Mouse (Mus musculus) liver, postnatal 0 days (tissue): ENCODE measurements at regions not wholly inside any gene's neighbourhood (a gene's known extent, or its start where the extent isn't known, plus 50 kb on each side); places are given as distances from the start of the nearest gene placed in this dataset.

Experiments used
- ATAC-seq: fragments of 200-750 bp; cut with Nextera tagmentation; 2 replicates; pipeline ENCODE4 v1.8.0; 2017; ENCODE audit warnings: mild to moderate bottlenecking, moderate library complexity
- DNase-seq: peaks from one replicate; pipeline ENCODE4 v3.0.0-alpha.2; 2016
- H3K27ac ChIP-seq: fragments of 300-500 bp; sonication (generic); 2 replicates; pipeline ENCODE4 v1.5.1; 2014; ENCODE audit warnings: antibody characterized with exemption, moderate library complexity, mild to moderate bottlenecking, low read depth
- H3K27me3 ChIP-seq: fragments of 300-500 bp; sonication (generic); 2 replicates; pipeline ENCODE4 v1.6.1; 2014; ENCODE audit warnings: low read length, control low read depth, mixed read lengths; ENCODE audit not compliant: insufficient read depth
- H3K36me3 ChIP-seq: fragments of 300-500 bp; sonication (generic); replicated peaks from 2 replicates; pipeline ENCODE4 v1.6.1; 2014; ENCODE audit warnings: mild to moderate bottlenecking, control low read depth, low read length, moderate library complexity, mixed read lengths; ENCODE audit not compliant: insufficient read depth
- H3K4me1 ChIP-seq: fragments of 300-500 bp; sonication (generic); 2 replicates; pipeline ENCODE4 v1.6.1; 2014; ENCODE audit warnings: antibody characterized with exemption, mild to moderate bottlenecking, control low read depth; ENCODE audit not compliant: insufficient read depth
- H3K4me2 ChIP-seq: fragments of 300-500 bp; sonication (generic); 2 replicates; pipeline ENCODE4 v1.6.1; 2014; ENCODE audit warnings: low read depth, mild to moderate bottlenecking, low read length, moderate library complexity, mixed read lengths
- H3K4me3 ChIP-seq: fragments of 300-500 bp; sonication (generic); 2 replicates; pipeline ENCODE4 v1.5.1; 2014; ENCODE audit warnings: low read depth, low read length
- H3K9ac ChIP-seq: fragments of 300-500 bp; sonication (generic); replicated peaks from 2 replicates; pipeline ENCODE4 v1.6.1; 2014; ENCODE audit warnings: mild to moderate bottlenecking, moderate library complexity
- H3K9me3 ChIP-seq: fragments of 300-500 bp; sonication (generic); 2 replicates; pipeline ENCODE4 v1.6.1; 2016; ENCODE audit warnings: mild to moderate bottlenecking, control low read depth, low read length, mixed read lengths
- CTCF ChIP-seq: sonication (generic); IDR thresholded peaks from 2 replicates; pipeline ENCODE4 v1.5.1; 2016; ENCODE audit warnings: antibody characterized with exemption, low read depth
- EP300 ChIP-seq: IDR thresholded peaks from 2 replicates; pipeline ENCODE4 v1.6.1; 2016; ENCODE audit warnings: antibody characterized with exemption, low read depth, mild to moderate bottlenecking
- WGBS: fragments of 180-500 bp; shearing (Covaris S2); extraction: QIAGEN DNeasy Blood & Tissue Kit; methylation state at CpG from one replicate; pipeline ENCODE4 v1.1.7; 2014; ENCODE audit not compliant: insufficient replicate concordance; 5-methylcytosine and 5-hydroxymethylcytosine counted together

- no peak overlapping the region for H3K27ac ChIP-seq
- 31% methylated on average over 17 of the region's 17 CpGs for WGBS
- H3K9me3 ChIP-seq, result no peaks in the 10 kb centered on the region
- no peak overlapping the region for H3K9ac ChIP-seq
- TF ChIP-seq CTCF (no peak), EP300 (no peak)
- peaks cover 13% of the 10 kb centered on the region for H3K4me1 ChIP-seq
- ATAC-seq, result peak; percentile 77
- peak; percentile 26 for DNase-seq
- H3K27me3 ChIP-seq, result no peaks in the 10 kb centered on the region
- no peaks in the 10 kb centered on the region for H3K36me3 ChIP-seq
- H3K4me3 ChIP-seq, result no peak overlapping the region
- peak overlapping the region; percentile 22; the same call in 1 of the 2 replicates for H3K4me2 ChIP-seq
These were observed 87.8 kb upstream of the Npas2 start for GRCm38 (mm10) chr1:39105546-39106371.

GRCm38 (mm10) chr1:39106372-39106643, 87.2 kb upstream of the Npas2 start:
- no peaks in the 10 kb centered on the region for H3K9me3 ChIP-seq
- no peak overlapping the region for H3K4me2 ChIP-seq
- DNase-seq (no peak), ATAC-seq (no peak)
- H3K4me3 ChIP-seq, result no peak overlapping the region
- no peak overlapping the region for H3K27ac ChIP-seq
- H3K27me3 ChIP-seq, result no peaks in the 10 kb centered on the region
- 88% methylated on average over 4 of the region's 4 CpGs for WGBS
- H3K36me3 ChIP-seq, result no peaks in the 10 kb centered on the region
- TF ChIP-seq CTCF (no peak), EP300 (no peak)
- H3K9ac ChIP-seq, result no peak overlapping the region
- peaks cover 13% of the 10 kb centered on the region for H3K4me1 ChIP-seq

GRCm38 (mm10) chr1:39106650-39107049, 86.9 kb upstream of the Npas2 start:
- Histone ChIP-seq H3K4me1 (peaks cover 13% of the 10 kb centered on the region), H3K27ac (no peak overlapping the region), H3K4me3 (no peak overlapping the region), H3K36me3 (no peaks in the 10 kb centered on the region), H3K4me2 (no peak overlapping the region), H3K9me3 (no peaks in the 10 kb centered on the region), H3K9ac (no peak overlapping the region), H3K27me3 (no peaks in the 10 kb centered on the region)
- no peak for TF ChIP-seq EP300
- no peak for TF ChIP-seq CTCF
- ATAC-seq, result no peak
- WGBS, result 73% methylated on average over 6 of the region's 6 CpGs
- DNase-seq, result no peak

- 78% methylated on average over 6 of the region's 6 CpGs for WGBS
- ATAC-seq, result no peak
- no peak overlapping the region for H3K27ac ChIP-seq
These were observed 77.2 kb upstream of the Npas2 start for GRCm38 (mm10) chr1:39116319-39116718.

GRCm38 (mm10) chr1:39122316-39123015, 71.1 kb upstream of the Npas2 start:
- Histone ChIP-seq H3K4me3 (no peak overlapping the region), H3K4me1 (no peaks in the 10 kb centered on the region), H3K9me3 (no peaks in the 10 kb centered on the region), H3K36me3 (no peaks in the 10 kb centered on the region), H3K27me3 (no peaks in the 10 kb centered on the region), H3K9ac (no peak overlapping the region), H3K27ac (no peak overlapping the region), H3K4me2 (no peak overlapping the region)
- TF ChIP-seq CTCF, result no peak
- no peak for TF ChIP-seq EP300
- no peak for ATAC-seq
- 52% methylated on average over 8 of the region's 8 CpGs for WGBS
- DNase-seq, result no peak

More at GRCm38 (mm10) chr1:39116319-39116718, 77.2 kb upstream of the Npas2 start:
- H3K36me3 ChIP-seq, result no peaks in the 10 kb centered on the region
- TF ChIP-seq CTCF (no peak), EP300 (no peak)
- H3K9me3 ChIP-seq, result no peaks in the 10 kb centered on the region
- no peaks in the 10 kb centered on the region for H3K4me1 ChIP-seq
- no peak for DNase-seq
- no peak overlapping the region for H3K9ac ChIP-seq
- H3K4me3 ChIP-seq, result no peak overlapping the region
- no peaks in the 10 kb centered on the region for H3K27me3 ChIP-seq
- H3K4me2 ChIP-seq, result no peak overlapping the region

- Histone ChIP-seq H3K4me2 (no peak overlapping the region), H3K9me3 (no peaks in the 10 kb centered on the region), H3K9ac (no peak overlapping the region), H3K4me3 (no peak overlapping the region), H3K36me3 (no peaks in the 10 kb centered on the region), H3K4me1 (no peaks in the 10 kb centered on the region), H3K27me3 (no peaks in the 10 kb centered on the region), H3K27ac (no peak overlapping the region)
- TF ChIP-seq CTCF (no peak), EP300 (no peak)
- DNase-seq (no peak), ATAC-seq (no peak)
- 33% methylated on average over 10 of the region's 10 CpGs for WGBS
These were observed 70.3 kb upstream of the Npas2 start for GRCm38 (mm10) chr1:39123081-39123812.
